Mouse (Mus musculus) adipocyte (in vitro differentiated cells): ENCODE measurements around the gene Rnf180.

ENCODE experiments used
- DNase-seq: peaks from one replicate; pipeline ENCODE4 v3.0.0-alpha.2; 2016; ENCODE audit warnings: low spot score

Gene Rnf180

DNA sequence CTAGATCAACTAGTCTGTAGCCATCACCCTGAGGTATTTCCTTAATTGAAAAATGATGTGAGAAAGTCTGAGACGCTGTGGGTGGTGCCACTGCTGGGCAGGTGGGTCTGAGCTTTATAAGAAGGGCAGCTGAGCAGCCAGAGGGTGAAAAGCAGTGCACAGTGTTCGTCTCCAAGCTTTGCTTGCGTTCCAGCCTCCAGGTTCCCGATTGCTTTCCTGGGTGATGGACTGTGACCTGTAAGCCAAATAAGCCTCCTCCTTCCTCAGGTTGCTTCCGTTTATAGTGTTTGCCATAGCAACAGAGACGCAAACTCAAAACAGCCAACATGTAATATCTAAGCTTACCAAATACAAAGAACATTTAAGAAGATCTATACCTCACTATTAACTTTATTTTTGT lies 162.2 kb downstream of the Rnf180 start:
- no peak for DNase-seq

DNA sequence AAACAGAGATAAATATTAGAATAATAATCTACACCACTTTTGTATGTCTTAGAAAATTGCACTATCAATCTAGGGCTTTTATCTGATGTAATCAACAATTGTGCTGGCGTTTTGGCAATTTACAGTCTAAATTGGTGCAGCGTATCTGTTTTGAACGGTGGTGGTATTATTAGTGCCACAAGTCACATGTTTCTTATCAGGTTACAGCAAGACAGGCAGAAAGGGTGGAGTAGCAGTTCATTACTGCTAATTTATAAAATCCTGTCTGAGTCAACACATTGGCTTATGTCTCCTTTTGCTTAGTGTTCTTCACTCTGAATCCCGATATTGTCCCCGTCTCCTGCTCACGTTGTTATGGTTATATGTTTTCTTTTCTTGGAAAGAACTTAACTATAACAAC lies 164.5 kb downstream of the Rnf180 start:
- no peak for DNase-seq

DNA sequence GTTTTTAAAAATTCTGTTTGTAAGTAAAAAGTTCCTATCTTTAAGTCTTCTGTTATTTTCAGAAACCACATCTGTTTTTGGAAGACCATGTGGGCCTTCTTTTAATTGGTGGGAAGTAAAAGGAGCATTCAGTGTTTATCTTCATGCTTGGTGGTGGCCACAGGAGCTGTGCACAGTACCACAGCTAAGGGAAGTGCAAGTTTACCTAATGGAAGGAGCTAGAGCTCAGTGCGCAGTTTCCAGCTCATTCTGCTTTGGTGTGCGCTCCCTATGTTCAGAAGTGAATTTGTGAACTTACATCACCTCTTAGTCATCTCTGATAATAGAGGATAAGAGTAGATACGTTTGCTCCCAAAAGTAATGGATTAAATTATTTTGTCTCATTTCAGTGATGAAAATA lies 172.5 kb downstream of the Rnf180 start:
- no peak for DNase-seq

- no peak for DNase-seq
These were observed 173.0 kb downstream of the Rnf180 start for GRCm38 (mm10) chr13:105121617-105122016.

DNA sequence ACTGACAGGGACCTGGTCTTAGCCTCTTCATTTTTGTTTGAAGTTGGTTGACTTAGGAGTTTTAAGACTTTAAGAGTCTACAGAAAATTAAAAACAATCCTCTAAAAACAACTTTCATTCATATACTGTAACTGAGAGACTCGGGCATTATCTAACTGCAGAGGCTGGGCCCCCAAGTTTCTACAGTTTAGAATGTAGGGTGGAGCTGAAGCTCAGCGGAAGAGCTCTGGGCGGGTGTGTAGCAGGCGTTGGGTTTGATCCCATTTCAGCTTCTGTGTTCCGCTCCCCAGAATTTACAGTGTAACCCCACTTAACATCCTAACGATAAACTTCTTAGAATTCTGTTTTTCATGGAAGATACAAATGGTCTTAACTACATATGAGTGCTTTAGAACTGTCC lies 183.0 kb downstream of the Rnf180 start:
- DNase-seq, result no peak

DNA sequence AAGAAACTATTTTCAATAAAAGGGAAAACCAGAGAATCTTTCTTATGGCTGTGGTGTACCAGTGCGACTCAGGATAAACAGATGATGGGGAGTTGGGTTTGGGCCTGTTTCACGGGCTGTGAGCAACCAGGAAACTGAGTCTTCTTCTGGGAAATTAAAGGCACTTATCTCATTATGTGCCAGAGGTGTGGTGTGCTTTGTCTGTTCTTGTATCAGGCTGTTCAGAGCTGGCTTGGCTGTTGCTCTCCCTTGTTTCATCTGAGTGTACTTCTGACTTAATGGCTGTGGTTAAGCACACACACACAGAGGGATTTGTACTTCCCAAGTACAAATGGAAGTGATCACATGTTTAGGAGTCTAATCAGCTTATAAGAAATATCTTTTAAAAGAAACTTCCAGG lies 190.2 kb downstream of the Rnf180 start:
- DNase-seq, result no peak

DNA sequence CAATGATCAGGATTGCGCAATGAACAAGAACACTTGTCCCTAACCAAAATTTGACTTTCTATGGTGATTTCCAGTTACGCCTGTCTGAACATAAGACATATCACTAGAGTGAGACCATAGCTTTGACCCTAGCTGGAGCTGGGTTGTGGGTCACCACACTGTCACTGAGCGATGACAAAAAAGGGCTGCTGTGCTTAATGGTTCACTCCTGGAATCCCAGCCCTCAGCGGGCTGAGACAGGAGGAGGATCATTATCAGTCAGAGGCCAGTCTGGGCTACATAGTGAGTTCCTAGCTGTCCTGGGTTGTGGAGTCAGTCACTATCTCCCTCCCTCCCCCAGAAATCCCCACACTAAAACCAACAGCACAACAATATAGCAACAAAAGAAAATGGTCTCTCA lies 193.9 kb downstream of the Rnf180 start:
- no peak for DNase-seq

- no peak for DNase-seq
These were observed 198.3 kb downstream of the Rnf180 start for GRCm38 (mm10) chr13:105096316-105096715.

DNA sequence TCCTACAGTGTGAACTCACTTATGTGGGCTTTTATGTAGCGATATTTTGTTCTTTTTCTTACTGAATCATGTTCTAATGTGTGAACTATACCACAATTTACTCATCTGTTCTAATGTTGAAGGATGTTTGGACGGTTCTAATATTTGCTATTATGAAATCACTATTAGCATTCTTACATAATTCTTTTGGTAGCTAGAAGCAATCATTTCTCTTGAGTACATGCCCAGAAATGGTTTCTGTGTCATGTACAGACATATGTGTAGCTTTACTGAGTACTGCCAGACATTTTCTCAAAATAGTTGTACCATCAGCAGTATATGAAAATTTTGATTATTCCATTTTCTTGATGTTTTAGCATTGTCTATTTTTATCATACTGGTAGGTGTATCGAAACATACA lies 205.3 kb downstream of the Rnf180 start:
- DNase-seq, result no peak

DNA sequence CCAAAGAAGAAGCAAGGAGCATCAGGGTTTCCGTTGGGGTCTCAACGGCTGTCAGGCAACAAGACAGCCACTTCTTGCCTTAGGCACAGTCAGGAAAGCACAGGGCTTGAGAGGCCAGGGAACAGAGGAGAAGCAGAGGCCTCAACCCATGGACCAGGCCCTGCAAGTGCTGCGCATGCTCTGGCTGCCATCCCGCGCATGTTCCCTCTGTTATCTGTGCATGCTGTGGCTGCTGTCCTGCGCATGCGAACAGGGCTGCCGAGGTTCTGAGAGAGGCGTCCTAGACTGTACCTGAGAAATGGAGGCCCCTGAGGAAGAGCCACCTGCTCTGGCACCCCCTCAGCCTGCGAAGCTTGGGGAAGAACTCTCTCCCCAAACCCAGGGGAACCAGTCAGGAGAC lies 212.8 kb downstream of the Rnf180 start, which contains the start of gene 4933425L06Rik:
Gene 4933425L06Rik, plus strand, starts transcription at position 261 of the 400 bp plus-strand sequence.
- no peak for DNase-seq
